Mouse (Mus musculus): ENCODE results near the gene Ccm2.

DNA sequence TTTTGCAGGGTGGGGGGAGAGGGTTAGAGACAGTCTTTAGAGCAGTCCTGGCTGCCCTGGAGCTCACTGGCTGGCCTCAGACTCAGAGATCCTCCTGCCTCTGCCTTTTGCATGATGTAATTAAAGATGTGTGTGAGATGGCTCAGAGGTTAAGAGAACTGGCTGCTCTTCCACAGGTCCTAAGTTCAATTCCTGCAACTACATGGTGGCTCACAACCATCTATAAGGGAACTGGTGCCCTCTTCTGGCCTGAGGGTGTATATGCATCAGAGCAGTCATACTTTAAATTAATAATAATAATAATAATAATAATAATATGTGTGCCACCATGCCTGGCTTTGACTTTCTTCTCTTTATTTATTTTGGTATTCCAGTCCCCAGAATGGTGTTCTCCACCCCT lies 83.0 kb downstream of the Ccm2 start:
- TF ChIP-seq CTCF (IDR thresholded peaks at IDR 0.05; ENCODE audit: extremely low read depth, insufficient read depth, insufficient read length, insufficient replicate concordance) (peak; percentile 21; the same call in 1 of the 2 replicates), POLR2A (IDR thresholded peaks at IDR 0.05; ENCODE audit: low read depth, low read length) (no peak)
